Mouse (Mus musculus) kidney, postnatal 25 days (tissue): ENCODE measurements around the gene Rpl36al.
"Not testable (repeated sequence)": the region's sequence is repeated elsewhere in the genome, so short reads cannot be mapped to it uniquely, and the experiment has no call there.

Source experiments
- DNase-seq, 2 experiments: peaks; one replicate each; pipeline ENCODE4 v3.0.0; 2021; ENCODE audit warnings: mixed read lengths in 2 of 2

The Rpl36al gene

GRCm38 (mm10) chr12:69192637-69193036, 8.8 kb upstream of the Rpl36al start:
- no peak for DNase-seq

GRCm38 (mm10) chr12:69191396-69191795, 7.5 kb upstream of the Rpl36al start:
- DNase-seq = no peak

GRCm38 (mm10) chr12:69190522-69190921, 6.6 kb upstream of the Rpl36al start:
- no peak for DNase-seq

- no peak for DNase-seq
Measured at GRCm38 (mm10) chr12:69190074-69190473, 6.2 kb upstream of the Rpl36al start.

- peak; percentile 56 to 66 for DNase-seq
Measured at GRCm38 (mm10) chr12:69186811-69187471, 3.1 kb upstream of the Rpl36al start.

- DNase-seq = no peak
Measured at GRCm38 (mm10) chr12:69185371-69185770, 1.5 kb upstream of the Rpl36al start.

GRCm38 (mm10) chr12:69184342-69185295, 736 bp upstream of the Rpl36al start:
- peak; percentile 59 to 76 for DNase-seq

- DNase-seq = no peak
Measured at GRCm38 (mm10) chr12:69181800-69182199, 2.1 kb downstream of the Rpl36al start.

- peak; percentile 40 to 63 for DNase-seq
Measured at GRCm38 (mm10) chr12:69179371-69179770, 4.5 kb downstream of the Rpl36al start.

GRCm38 (mm10) chr12:69177526-69177925, 6.4 kb downstream of the Rpl36al start:
- no peak for DNase-seq

- no peak for DNase-seq
Measured at GRCm38 (mm10) chr12:69175975-69176374, 7.9 kb downstream of the Rpl36al start.

- no peak for DNase-seq
Measured at GRCm38 (mm10) chr12:69171307-69171706, 12.6 kb downstream of the Rpl36al start.

GRCm38 (mm10) chr12:69168461-69169106, 15.3 kb downstream of the Rpl36al start, which contains the start of gene Lrr1:
Gene Lrr1 (plus strand): TSS chr12:69168814.
- DNase-seq = peak; percentile 89 to 91

GRCm38 (mm10) chr12:69167656-69168460, 16.0 kb downstream of the Rpl36al start:
- no peak for DNase-seq

GRCm38 (mm10) chr12:69166861-69167581, 16.9 kb downstream of the Rpl36al start:
- not testable (repeated sequence) for DNase-seq

- no peak for DNase-seq
Measured at GRCm38 (mm10) chr12:69164904-69165303, 19.0 kb downstream of the Rpl36al start.

- not testable (repeated sequence) for DNase-seq
Measured at GRCm38 (mm10) chr12:69163586-69163985, 20.3 kb downstream of the Rpl36al start.

- not testable (repeated sequence) for DNase-seq
Measured at GRCm38 (mm10) chr12:69160677-69161076, 23.2 kb downstream of the Rpl36al start.

- DNase-seq = peak in 1 of 2 experiments; percentile 10
Measured at GRCm38 (mm10) chr12:69159578-69159940, 24.3 kb downstream of the Rpl36al start.

GRCm38 (mm10) chr12:69158765-69159577, 24.9 kb downstream of the Rpl36al start, which contains the start of gene Rps29:
Gene Rps29 (minus strand): TSS chr12:69159186.
- peak; percentile 98 for DNase-seq

GRCm38 (mm10) chr12:69158366-69158764, 25.5 kb downstream of the Rpl36al start:
- DNase-seq = no peak
